ENCODE assay signal across 7 mouse cellular contexts in the genomic region with DNA sequence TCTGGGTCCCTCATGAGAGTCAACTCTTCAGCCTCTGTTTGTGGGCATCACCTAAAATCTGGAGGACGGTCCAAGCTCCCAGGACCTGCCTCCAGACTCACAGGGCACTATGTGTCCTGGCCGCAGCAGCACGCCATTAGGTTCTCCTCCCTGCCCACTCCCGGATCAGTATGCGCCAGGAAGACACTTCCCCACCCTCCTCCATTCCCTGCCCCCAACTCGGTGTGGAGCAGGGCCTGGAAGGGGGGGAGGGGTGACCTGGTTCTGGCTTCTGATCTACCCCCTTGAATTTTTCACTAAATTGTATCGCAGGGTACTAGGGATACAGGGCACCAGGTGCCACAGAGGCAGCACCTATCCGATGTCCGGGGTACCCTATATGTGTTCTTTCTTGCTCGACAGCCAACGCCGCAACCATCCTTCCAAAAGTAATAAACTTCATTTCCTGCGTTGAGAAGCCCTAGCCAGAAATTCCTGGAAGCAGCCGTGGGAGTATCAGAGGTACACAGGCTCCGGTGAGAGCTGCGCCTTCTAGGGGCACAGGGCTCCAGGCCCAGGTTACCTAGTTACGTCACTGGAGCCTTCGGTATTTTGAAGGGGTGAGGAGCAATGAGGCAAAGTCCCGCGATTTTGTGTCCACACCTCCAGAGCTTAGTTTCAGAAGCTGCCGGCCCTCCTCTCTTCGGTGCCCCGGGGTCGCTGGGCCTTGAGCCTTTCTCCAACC. TPM values are rescaled to one million over a fixed set of nuclear protein-coding genes. Genes with fewer than 3 reads are reported as not detected.
DNase-seq lines count a peak whose midpoint lies in the region; ATAC-seq and TF ChIP-seq lines count a peak whose summit lies in the region.

No protein-coding gene starts in this region.

- H3K9me3 ChIP-seq in lung, embryonic 14.5 days (ENCODE audit: low read depth, low read length), result no peaks in the 10 kb centered on the region
- no peaks in the 10 kb centered on the region for H3K9me3 ChIP-seq in hindbrain, embryonic 10.5 days
- no peaks in the 10 kb centered on the region for H3K9me3 ChIP-seq in midbrain, embryonic 11.5 days (ENCODE audit: control insufficient read depth, low read length)

- no peaks in the 10 kb centered on the region for H3K36me3 ChIP-seq in lung, embryonic 14.5 days (ENCODE audit: insufficient read depth)
- no peaks in the 10 kb centered on the region for H3K36me3 ChIP-seq in hindbrain, embryonic 10.5 days
- H3K36me3 ChIP-seq in midbrain, embryonic 11.5 days (ENCODE audit: control insufficient read depth, insufficient read depth, low read length), result no peaks in the 10 kb centered on the region

- no peak overlapping the region for H3K4me2 ChIP-seq in lung, embryonic 14.5 days
- peak overlapping the region; percentile 57 for H3K4me2 ChIP-seq in midbrain, embryonic 11.5 days

- H3K4me1 ChIP-seq in lung, embryonic 14.5 days (ENCODE audit: insufficient read depth), result no peaks in the 10 kb centered on the region
- H3K4me1 ChIP-seq in hindbrain, embryonic 10.5 days (replicated peaks), result peaks cover 100% of the 10 kb centered on the region
- peaks cover 55% of the 10 kb centered on the region for H3K4me1 ChIP-seq in midbrain, embryonic 11.5 days (ENCODE audit: control insufficient read depth, insufficient read depth, low read length)

- H3K4me3 ChIP-seq in lung, embryonic 14.5 days (ENCODE audit: low read depth, low read length), result no peak overlapping the region
- H3K4me3 ChIP-seq in hindbrain, embryonic 10.5 days, result peak overlapping the region; percentile 79
- peak overlapping the region; percentile 15 for H3K4me3 ChIP-seq in midbrain, embryonic 11.5 days (ENCODE audit: low read depth, low read length)

- WGBS in lung, embryonic 14.5 days, result 2% methylated on average over 24 of the region's 24 CpGs
- WGBS in hindbrain, embryonic 10.5 days, result under 1% methylated on average over 24 of the region's 24 CpGs
- under 1% methylated on average over 24 of the region's 24 CpGs for WGBS in midbrain, embryonic 11.5 days

- peaks cover 97% of the 10 kb centered on the region for H3K27me3 ChIP-seq in lung, embryonic 14.5 days (ENCODE audit: insufficient read depth, low read length)
- H3K27me3 ChIP-seq in hindbrain, embryonic 10.5 days (ENCODE audit: insufficient read depth, poor library complexity, severe bottlenecking), result peaks cover 99% of the 10 kb centered on the region
- peaks cover 88% of the 10 kb centered on the region for H3K27me3 ChIP-seq in midbrain, embryonic 11.5 days (ENCODE audit: control insufficient read depth, insufficient read depth, low read length)

- H3K27ac ChIP-seq in lung, embryonic 14.5 days (ENCODE audit: low read depth), result no peak overlapping the region
- H3K27ac ChIP-seq in hindbrain, embryonic 10.5 days, result peak overlapping the region; percentile 89
- peak overlapping the region; percentile 84 for H3K27ac ChIP-seq in midbrain, embryonic 11.5 days (ENCODE audit: low read depth, low read length)

- no peak for ATAC-seq in lung, embryonic 14.5 days (ENCODE audit: insufficient read depth)
- peak; percentile 2; the same call in 1 of the 2 replicates for ATAC-seq in midbrain, embryonic 11.5 days (ENCODE audit: low FRiP score)

- H3K9ac ChIP-seq in lung, embryonic 14.5 days, result no peak overlapping the region
- H3K9ac ChIP-seq in midbrain, embryonic 11.5 days (ENCODE audit: low read length), result peak overlapping the region; percentile 2; the same call in 1 of the 2 replicates

- DNase-seq in lung, embryonic 14.5 days, result peak; percentile 18
- DNase-seq in lung, postnatal 14 days, result no peak
- peak; percentile 50 for DNase-seq in hindbrain, embryonic 10.5 days (ENCODE audit: low spot score)
- DNase-seq in midbrain, embryonic 11.5 days (ENCODE audit: low spot score, missing footprints), result peak; percentile 94
- no peak for DNase-seq in thymus, postnatal 25 days
- DNase-seq in urinary bladder, postnatal 14 days (ENCODE audit: low spot score), result no peak
- DNase-seq in urinary bladder, postnatal 4 days (ENCODE audit: low spot score in 2 of 2), result no peak

- no peak for TF ChIP-seq CTCF in lung, embryonic 14.5 days (IDR thresholded peaks at IDR 0.05; ENCODE audit: low read depth)

RNA-seq across cellular contexts. Expression of gene Ebf3, which starts 3.6 kb away (rescaled TPM):
- 0.09 and 0.14 TPM in 2 replicates for polyA plus RNA-seq in lung, embryonic 14.5 days (2014; fragmentation: Nextera tagmentation; extraction: Ambion mirVana)
- polyA plus RNA-seq in hindbrain, embryonic 10.5 days (2016; fragmentation: Nextera tagmentation; extraction: Ambion mirVana), result 5.7 and 7.4 TPM in 2 replicates
- 11.2 and 12.7 TPM in 2 replicates for polyA plus RNA-seq in midbrain, embryonic 11.5 days (2014; fragmentation: Nextera tagmentation; extraction: Ambion mirVana)

Comparison
In these comparisons a context has a peak if more than half of its experiments do, and no peak if none do; other contexts are left out.
1. DNase-seq: peak in lung, embryonic 14.5 days (single experiment), hindbrain, embryonic 10.5 days (single experiment) and midbrain, embryonic 11.5 days (single experiment); none in lung, postnatal 14 days (single experiment), thymus, postnatal 25 days (single experiment), urinary bladder, postnatal 14 days (single experiment) and urinary bladder, postnatal 4 days (0 of 2).